Mouse (Mus musculus) lung, postnatal 0 days (tissue): ENCODE data around the gene Susd6. TPM values are rescaled to one million over a fixed set of nuclear protein-coding genes. Genes with fewer than 3 reads are reported as not detected.

Experiments
- ATAC-seq: fragments of 200-750 bp; cut with Nextera tagmentation; 2 replicates; pipeline ENCODE4 v1.8.0; 2017; ENCODE audit warnings: moderate library complexity
- DNase-seq: peaks from one replicate; pipeline ENCODE4 v3.0.0-alpha.2; 2016; ENCODE audit warnings: low spot score
- H3K27ac ChIP-seq: fragments of 300-500 bp; sonication (generic); 2 replicates; pipeline ENCODE4 v1.5.1; 2014; ENCODE audit warnings: antibody characterized with exemption, mild to moderate bottlenecking, low read length, mixed read lengths
- H3K27me3 ChIP-seq: fragments of 300-500 bp; sonication (generic); replicated peaks from 2 replicates; pipeline ENCODE4 v1.6.1; 2014; ENCODE audit warnings: low read length, mixed read lengths; ENCODE audit not compliant: insufficient read depth
- H3K36me3 ChIP-seq: fragments of 300-500 bp; sonication (generic); 2 replicates; pipeline ENCODE4 v1.6.1; 2014; ENCODE audit warnings: low read length, mixed read lengths; ENCODE audit not compliant: insufficient read depth
- H3K4me1 ChIP-seq: fragments of 300-500 bp; sonication (generic); 2 replicates; pipeline ENCODE4 v1.6.1; 2014; ENCODE audit warnings: antibody characterized with exemption, low read depth, low read length, mixed read lengths; ENCODE audit not compliant: insufficient read depth
- H3K4me2 ChIP-seq: fragments of 300-500 bp; sonication (generic); replicated peaks from 2 replicates; pipeline ENCODE4 v1.6.1; 2014; ENCODE audit warnings: low read depth, mild to moderate bottlenecking, low read length, moderate library complexity, mixed read lengths
- H3K4me3 ChIP-seq: fragments of 300-500 bp; sonication (generic); 2 replicates; pipeline ENCODE4 v1.5.1; 2014; ENCODE audit warnings: low read depth, low read length
- H3K9ac ChIP-seq: fragments of 300-500 bp; sonication (generic); replicated peaks from 2 replicates; pipeline ENCODE4 v1.6.1; 2014; ENCODE audit warnings: low read depth, mild to moderate bottlenecking
- H3K9me3 ChIP-seq: fragments of 300-500 bp; sonication (generic); 2 replicates; pipeline ENCODE4 v1.6.1; 2016; ENCODE audit warnings: low read length, mixed read lengths
- CTCF ChIP-seq: IDR thresholded peaks from 2 replicates; pipeline ENCODE4 v1.5.1; 2016; ENCODE audit warnings: antibody characterized with exemption, mild to moderate bottlenecking
- EP300 ChIP-seq: IDR thresholded peaks from 2 replicates; pipeline ENCODE4 v1.6.1; 2016; ENCODE audit warnings: antibody characterized with exemption, mild to moderate bottlenecking, control low read depth
- WGBS: fragments of 180-500 bp; shearing (Covaris S2); extraction: QIAGEN DNeasy Blood & Tissue Kit; methylation state at CpG from one replicate; pipeline ENCODE4 v1.1.7; 2014; 5-methylcytosine and 5-hydroxymethylcytosine counted together
- polyA plus RNA-seq: library from polyadenylated mRNA; unstranded; fragments of >200 nt; fragmentation: Nextera tagmentation; extraction: Ambion mirVana; gene quantifications from 2 replicates; pipeline ENCODE4 v1.2.1, GENCODE M21; 2015

Susd6 gene
- polyA plus RNA-seq, 1 experiment from 2014 or later = 26.5 TPM

DNA sequence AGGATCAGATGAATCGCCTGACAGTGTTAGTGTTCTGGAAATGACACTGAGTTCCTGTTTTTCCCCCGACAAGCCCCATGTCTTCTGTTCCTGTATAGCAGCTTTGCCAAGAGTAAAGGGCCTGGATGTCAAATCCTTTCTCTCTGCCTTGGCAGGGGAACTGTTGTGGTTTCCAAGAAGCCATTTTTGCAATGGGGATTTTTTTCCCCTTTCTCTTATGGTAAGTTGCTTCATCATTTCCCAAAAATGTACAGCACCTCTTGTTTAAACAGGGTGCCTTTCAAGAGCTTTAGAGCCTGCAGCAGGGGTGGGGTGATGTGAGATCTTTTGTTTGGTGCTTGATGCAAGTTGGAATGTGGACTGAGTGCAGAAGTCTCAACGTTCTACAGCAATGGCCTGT lies 63.4 kb downstream of the Susd6 start:
- H3K4me3 ChIP-seq = no peak overlapping the region
- H3K9ac ChIP-seq = no peak overlapping the region
- H3K27me3 ChIP-seq = no peaks in the 10 kb centered on the region
- ATAC-seq (peak; percentile 92), DNase-seq (peak; percentile 94)
- peaks cover 22% of the 10 kb centered on the region; the same call in 1 of the 2 replicates for H3K4me1 ChIP-seq
- H3K4me2 ChIP-seq = no peak overlapping the region
- WGBS = 4% methylated on average over 3 of the region's 3 CpGs
- TF ChIP-seq EP300 (peak; percentile 93), CTCF (no peak)
- peak overlapping the region; percentile 81 for H3K27ac ChIP-seq
- H3K9me3 ChIP-seq = no peaks in the 10 kb centered on the region
- no peaks in the 10 kb centered on the region for H3K36me3 ChIP-seq

DNA sequence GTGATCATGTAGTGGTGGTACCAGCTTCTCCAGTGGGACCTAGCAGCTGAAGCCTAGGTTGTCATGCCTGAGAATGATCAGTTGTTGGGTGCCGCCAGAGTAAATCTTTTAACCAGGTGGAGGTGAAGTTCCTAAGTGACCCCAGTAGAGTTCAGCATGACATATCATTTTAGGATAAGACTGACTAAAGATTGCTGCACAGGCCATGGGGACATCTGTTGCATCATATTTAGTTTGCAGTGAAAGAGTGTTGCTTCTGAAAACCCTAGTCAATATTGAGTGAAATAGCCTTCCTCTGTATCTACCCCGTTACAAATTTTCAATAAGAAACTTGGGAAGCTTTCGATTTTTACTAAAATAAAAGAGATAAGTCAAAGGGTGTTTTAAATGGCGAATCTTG lies 64.4 kb downstream of the Susd6 start:
- H3K4me3 ChIP-seq = no peak overlapping the region
- H3K36me3 ChIP-seq = no peaks in the 10 kb centered on the region
- no peaks in the 10 kb centered on the region for H3K27me3 ChIP-seq
- DNase-seq = no peak
- ATAC-seq = no peak
- no peak overlapping the region for H3K9ac ChIP-seq
- TF ChIP-seq CTCF (no peak), EP300 (no peak)
- peak overlapping the region; percentile 81 for H3K27ac ChIP-seq
- no peak overlapping the region for H3K4me2 ChIP-seq
- 95% methylated on average over 4 of the region's 4 CpGs for WGBS
- H3K4me1 ChIP-seq = peaks cover 22% of the 10 kb centered on the region; the same call in 1 of the 2 replicates
- no peaks in the 10 kb centered on the region for H3K9me3 ChIP-seq

DNA sequence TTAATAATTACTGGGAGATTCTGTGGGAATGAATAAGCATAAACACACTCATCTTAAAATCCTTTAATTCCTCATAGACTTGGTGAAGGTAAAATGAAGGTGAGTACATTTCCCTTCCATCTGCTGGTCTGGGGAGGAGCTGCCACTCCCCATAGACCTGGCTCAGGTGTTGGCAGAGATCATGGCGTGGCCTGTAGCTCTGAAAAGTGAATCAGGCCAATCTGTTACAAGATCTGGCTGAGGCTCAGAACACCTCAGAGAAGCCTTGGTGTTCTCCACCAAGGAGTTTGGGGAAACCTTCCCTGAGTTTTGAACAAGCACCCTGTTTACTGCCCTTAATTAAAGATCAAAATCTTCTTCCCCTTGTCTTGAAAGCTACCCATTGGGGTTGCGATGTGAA lies 64.8 kb downstream of the Susd6 start:
- Histone ChIP-seq H3K4me3 (no peak overlapping the region), H3K9me3 (no peaks in the 10 kb centered on the region), H3K36me3 (no peaks in the 10 kb centered on the region), H3K27me3 (no peaks in the 10 kb centered on the region), H3K4me1 (peaks cover 22% of the 10 kb centered on the region; the same call in 1 of the 2 replicates), H3K4me2 (no peak overlapping the region), H3K9ac (no peak overlapping the region), H3K27ac (peak overlapping the region; percentile 66; the same call in 1 of the 2 replicates)
- DNase-seq = no peak
- no peak for ATAC-seq
- TF ChIP-seq EP300 (no peak), CTCF (no peak)
- WGBS = 78% methylated on average over 2 of the region's 2 CpGs

DNA sequence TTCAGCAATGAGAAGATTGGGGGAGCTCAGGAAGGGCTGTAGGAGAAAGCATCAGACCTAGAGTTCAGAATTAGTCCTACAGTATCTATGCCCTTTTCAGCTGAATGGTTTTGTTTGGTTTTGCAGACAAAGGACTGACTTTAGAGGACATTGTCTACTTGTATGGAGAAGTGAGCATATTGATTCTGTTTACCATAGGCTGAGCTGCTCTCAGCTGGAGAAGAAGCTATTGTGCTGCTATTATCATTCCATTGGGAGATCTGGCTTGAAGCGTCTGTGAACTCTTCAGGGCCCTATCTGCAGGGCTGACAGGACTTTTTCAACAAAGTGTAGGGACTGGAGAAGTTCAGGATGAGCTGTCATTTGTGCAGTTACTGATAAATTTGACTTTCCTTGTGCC lies 65.3 kb downstream of the Susd6 start:
- H3K9me3 ChIP-seq = no peaks in the 10 kb centered on the region
- 47% methylated on average over 1 of the region's 1 CpGs for WGBS
- H3K9ac ChIP-seq = no peak overlapping the region
- H3K27me3 ChIP-seq = no peaks in the 10 kb centered on the region
- peak overlapping the region; percentile 66; the same call in 1 of the 2 replicates for H3K27ac ChIP-seq
- H3K4me3 ChIP-seq = no peak overlapping the region
- H3K4me2 ChIP-seq = no peak overlapping the region
- ATAC-seq (no peak), DNase-seq (no peak)
- no peaks in the 10 kb centered on the region for H3K36me3 ChIP-seq
- no peak for TF ChIP-seq EP300
- no peak for TF ChIP-seq CTCF
- H3K4me1 ChIP-seq = peaks cover 22% of the 10 kb centered on the region; the same call in 1 of the 2 replicates

DNA sequence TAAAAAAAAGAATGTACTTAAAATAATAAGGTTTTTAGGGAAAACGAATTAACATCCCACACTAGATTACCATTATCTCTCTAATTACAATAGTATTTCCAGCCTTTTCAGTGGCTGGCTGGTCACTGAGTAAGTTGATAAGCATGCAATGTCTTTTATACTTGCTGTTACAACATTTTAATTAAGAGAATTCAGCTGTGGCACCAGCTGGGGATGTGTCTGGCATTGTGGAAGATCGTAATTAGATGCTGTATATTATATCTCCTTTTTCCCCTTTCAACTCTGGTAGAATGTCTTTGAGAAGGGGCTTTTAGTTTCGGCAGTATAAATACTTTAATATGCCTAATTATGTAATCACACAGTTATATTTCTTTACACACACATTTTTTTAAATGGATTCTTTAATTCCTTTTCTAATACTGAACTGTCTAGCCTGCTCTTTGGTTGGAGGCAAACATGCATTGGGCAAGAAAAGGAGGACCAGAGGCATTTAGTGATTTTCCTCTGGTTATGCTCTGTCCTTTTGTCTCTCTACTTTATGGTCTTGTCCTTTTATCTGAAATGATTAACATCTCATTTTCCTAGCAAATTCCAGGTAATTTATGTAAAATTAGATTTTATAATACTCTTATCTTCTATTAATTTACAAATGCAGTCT lies 67.5 kb downstream of the Susd6 start:
- Histone ChIP-seq H3K36me3 (no peaks in the 10 kb centered on the region), H3K9ac (no peak overlapping the region), H3K27me3 (no peaks in the 10 kb centered on the region), H3K4me3 (no peak overlapping the region), H3K27ac (no peak overlapping the region), H3K4me2 (no peak overlapping the region), H3K9me3 (no peaks in the 10 kb centered on the region), H3K4me1 (peaks cover 22% of the 10 kb centered on the region; the same call in 1 of the 2 replicates)
- ATAC-seq = no peak
- 84% methylated on average over 3 of the region's 3 CpGs for WGBS
- no peak for DNase-seq
- TF ChIP-seq CTCF (no peak), EP300 (no peak)

DNA sequence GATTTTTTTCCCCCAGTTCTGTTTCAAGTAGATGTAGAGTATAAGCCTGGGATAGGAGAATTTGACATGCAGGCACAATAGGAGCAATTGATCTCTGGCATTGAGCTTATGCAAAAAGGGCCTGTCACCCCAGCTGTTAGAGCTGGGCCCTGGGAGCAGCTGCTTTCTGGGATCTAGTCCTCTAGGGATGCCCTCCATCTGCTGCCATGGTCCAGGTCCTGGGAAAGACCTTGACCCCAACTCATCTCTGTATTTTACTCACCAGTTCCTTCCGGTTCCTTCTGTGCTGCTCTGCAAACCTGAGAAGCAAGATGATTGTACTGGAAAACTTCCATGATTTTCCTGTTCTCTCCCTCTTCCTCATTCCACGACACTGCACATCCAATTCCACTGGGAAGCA lies 68.0 kb downstream of the Susd6 start:
- WGBS = 60% methylated on average over 2 of the region's 2 CpGs

More for the DNA sequence above, 68.0 kb downstream of the Susd6 start:
- H3K9ac ChIP-seq = no peak overlapping the region
- H3K27ac ChIP-seq = no peak overlapping the region
- no peak overlapping the region for H3K4me2 ChIP-seq
- peaks cover 22% of the 10 kb centered on the region; the same call in 1 of the 2 replicates for H3K4me1 ChIP-seq
- no peak for ATAC-seq
- no peaks in the 10 kb centered on the region for H3K36me3 ChIP-seq
- no peak overlapping the region for H3K4me3 ChIP-seq
- no peaks in the 10 kb centered on the region for H3K9me3 ChIP-seq
- DNase-seq = no peak
- TF ChIP-seq EP300 = no peak
- no peak for TF ChIP-seq CTCF
- no peaks in the 10 kb centered on the region for H3K27me3 ChIP-seq
